Mouse (Mus musculus): ENCODE results near the gene Hivep2.

The Hivep2 gene

GRCm38 (mm10) chr10:14168197-14168844 lies 202.4 kb downstream of the Hivep2 start:
- DNase-seq (ENCODE audit: low spot score): no peak

- DNase-seq (ENCODE audit: low spot score): no peak
Observed at GRCm38 (mm10) chr10:14168869-14169566, 203.1 kb downstream of the Hivep2 start.

- no peak for DNase-seq (ENCODE audit: low spot score)
Observed at GRCm38 (mm10) chr10:14174124-14174523, 208.2 kb downstream of the Hivep2 start.

- DNase-seq (ENCODE audit: low spot score): no peak
Observed at GRCm38 (mm10) chr10:14179424-14180339, 213.8 kb downstream of the Hivep2 start.

GRCm38 (mm10) chr10:14186352-14186976 lies 220.6 kb downstream of the Hivep2 start:
- no peak for DNase-seq (ENCODE audit: low spot score)

GRCm38 (mm10) chr10:14189050-14189449 lies 223.2 kb downstream of the Hivep2 start:
- DNase-seq (ENCODE audit: low spot score): no peak

- no peak for DNase-seq (ENCODE audit: low spot score)
Observed at GRCm38 (mm10) chr10:14191202-14191601, 225.3 kb downstream of the Hivep2 start.

GRCm38 (mm10) chr10:14192156-14192555 lies 226.3 kb downstream of the Hivep2 start:
- DNase-seq (ENCODE audit: low spot score): no peak

- DNase-seq (ENCODE audit: low spot score): no peak
Observed at GRCm38 (mm10) chr10:14193702-14194101, 227.8 kb downstream of the Hivep2 start.

- no peak for DNase-seq (ENCODE audit: low spot score)
Observed at GRCm38 (mm10) chr10:14195778-14196650, 230.1 kb downstream of the Hivep2 start.

GRCm38 (mm10) chr10:14196785-14197184 lies 230.9 kb downstream of the Hivep2 start:
- no peak for DNase-seq (ENCODE audit: low spot score)

- DNase-seq (ENCODE audit: low spot score): no peak
Observed at GRCm38 (mm10) chr10:14197261-14197660, 231.4 kb downstream of the Hivep2 start.

GRCm38 (mm10) chr10:14199332-14199731 lies 233.5 kb downstream of the Hivep2 start:
- no peak for DNase-seq (ENCODE audit: low spot score)

GRCm38 (mm10) chr10:14200310-14200709 lies 234.4 kb downstream of the Hivep2 start:
- DNase-seq (ENCODE audit: low spot score): no peak

Data from ovary, postnatal 10 days (tissue).